Mouse (Mus musculus) forebrain, embryonic 11.5 days (tissue): ENCODE results near the gene Wipf2. TPM values are rescaled to one million over a fixed set of nuclear protein-coding genes. Genes with fewer than 3 reads are reported as not detected.
"Not testable (repeated sequence)": the region's sequence is repeated elsewhere in the genome, so short reads cannot be mapped to it uniquely, and the experiment has no call there.

Experiments used
- ATAC-seq: fragments of 200-750 bp; cut with Nextera tagmentation; replicated peaks from 2 replicates; pipeline ENCODE4 v1.8.0; 2017; ENCODE audit warnings: moderate TSS enrichment; ENCODE audit not compliant: low FRiP score
- DNase-seq: peaks from one replicate; pipeline ENCODE4 v3.0.0-alpha.2; 2017; ENCODE audit warnings: low spot score
- H3K27ac ChIP-seq: fragments of 300-500 bp; sonication (generic); 2 replicates; pipeline ENCODE4 v1.5.1; 2014; ENCODE audit warnings: low read depth, low read length
- H3K27me3 ChIP-seq: fragments of 300-500 bp; sonication (generic); 2 replicates; pipeline ENCODE4 v1.6.1; 2014; ENCODE audit warnings: mild to moderate bottlenecking, low read length, mixed read lengths; ENCODE audit not compliant: control insufficient read depth, insufficient read depth
- H3K36me3 ChIP-seq: fragments of 300-500 bp; sonication (generic); 2 replicates; pipeline ENCODE4 v1.6.1; 2014; ENCODE audit warnings: mild to moderate bottlenecking, low read length, moderate library complexity, mixed read lengths; ENCODE audit not compliant: control insufficient read depth, insufficient read depth
- H3K4me1 ChIP-seq: fragments of 300-500 bp; sonication (generic); replicated peaks from 2 replicates; pipeline ENCODE4 v1.6.1; 2014; ENCODE audit warnings: low read length, mixed read lengths; ENCODE audit not compliant: control insufficient read depth, insufficient read depth
- H3K4me2 ChIP-seq: fragments of 300-500 bp; sonication (generic); 2 replicates; pipeline ENCODE4 v1.6.1; 2014; ENCODE audit warnings: low read depth, mild to moderate bottlenecking, low read length, moderate library complexity, mixed read lengths; ENCODE audit not compliant: severe bottlenecking
- H3K4me3 ChIP-seq: fragments of 300-500 bp; sonication (generic); 2 replicates; pipeline ENCODE4 v1.5.1; 2014; ENCODE audit warnings: low read depth, low read length
- H3K9ac ChIP-seq: fragments of 300-500 bp; sonication (generic); 2 replicates; pipeline ENCODE4 v1.6.1; 2014; ENCODE audit warnings: low read length
- H3K9me3 ChIP-seq: fragments of 300-500 bp; sonication (generic); 2 replicates; pipeline ENCODE4 v1.6.1; 2016; ENCODE audit warnings: low read length, mixed read lengths; ENCODE audit not compliant: control insufficient read depth
- WGBS: fragments of 180-500 bp; shearing (Covaris S2); extraction: QIAGEN DNeasy Blood & Tissue Kit; methylation state at CpG from one replicate; pipeline ENCODE4 v1.1.7; 2014; 5-methylcytosine and 5-hydroxymethylcytosine counted together
- polyA plus RNA-seq: library from polyadenylated mRNA; unstranded; fragments of >200 nt; fragmentation: Nextera tagmentation; extraction: Ambion mirVana; gene quantifications from 2 replicates; pipeline ENCODE4 v1.2.1, GENCODE M21; 2014

Gene Wipf2
- polyA plus RNA-seq, 1 experiment from 2014 or later, result 5.5 TPM

DNA sequence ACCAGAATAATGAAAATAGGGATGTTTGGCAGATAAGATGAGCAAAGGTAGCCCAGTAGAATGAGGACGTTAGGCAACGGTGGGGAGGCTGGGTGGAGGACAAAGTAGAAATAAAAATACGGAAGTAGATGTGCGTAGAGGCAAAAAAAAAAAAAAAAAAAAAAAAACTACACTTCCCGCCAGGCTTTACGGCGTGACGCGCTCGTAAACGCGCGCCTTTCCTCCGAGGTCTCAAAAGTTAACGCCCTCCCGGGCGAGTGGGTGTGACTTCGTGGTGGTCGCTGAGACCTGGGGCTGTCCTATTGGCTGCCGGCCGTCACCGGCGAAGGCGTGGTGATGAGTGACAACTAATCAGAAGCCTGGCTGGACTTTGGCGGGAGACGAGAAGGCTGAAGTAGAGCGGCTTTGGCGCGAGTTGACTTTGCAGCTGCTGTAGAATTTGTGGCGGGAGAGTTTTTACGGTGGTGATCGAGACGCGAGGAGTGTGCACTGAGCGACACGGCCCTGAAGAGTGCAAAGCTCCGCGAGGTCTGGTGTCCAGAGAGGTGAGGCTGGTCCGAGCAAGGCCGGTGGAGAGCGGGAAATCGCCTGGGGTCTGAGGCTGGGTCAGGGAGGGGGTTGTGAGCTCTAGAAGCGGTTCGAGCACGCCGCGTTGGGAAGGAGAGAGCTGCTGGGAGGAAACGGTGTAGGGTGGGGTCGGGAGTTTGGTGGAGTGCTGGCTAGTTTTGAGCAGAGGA is 44.2 kb downstream of the Wipf2 start, which contains the start of gene Cdc6:
TSS of gene Cdc6 (plus strand) at position 365 of the 737 bp plus-strand sequence.
- Histone ChIP-seq H3K9ac (peak within 1 kb of the TSS; percentile 62), H3K4me2 (peak within 1 kb of the TSS; percentile 74), H3K27ac (0 out of 2 replicates have a peak within 1 kb of the TSS, but pooled peaks have one; percentile 14), H3K4me3 (peak within 1 kb of the TSS; percentile 44), H3K9me3 (no peaks in the 10 kb centered on the region), H3K4me1 (peaks cover 13% of the 10 kb centered on the region), H3K27me3 (no peaks in the 10 kb centered on the region), H3K36me3 (no peaks in the 10 kb centered on the region; the same call in 1 of the 2 replicates)
- DNase-seq (peak; percentile 97), ATAC-seq (peak; percentile 97)
- under 1% methylated on average over 49 of the region's 49 CpGs for WGBS

DNA sequence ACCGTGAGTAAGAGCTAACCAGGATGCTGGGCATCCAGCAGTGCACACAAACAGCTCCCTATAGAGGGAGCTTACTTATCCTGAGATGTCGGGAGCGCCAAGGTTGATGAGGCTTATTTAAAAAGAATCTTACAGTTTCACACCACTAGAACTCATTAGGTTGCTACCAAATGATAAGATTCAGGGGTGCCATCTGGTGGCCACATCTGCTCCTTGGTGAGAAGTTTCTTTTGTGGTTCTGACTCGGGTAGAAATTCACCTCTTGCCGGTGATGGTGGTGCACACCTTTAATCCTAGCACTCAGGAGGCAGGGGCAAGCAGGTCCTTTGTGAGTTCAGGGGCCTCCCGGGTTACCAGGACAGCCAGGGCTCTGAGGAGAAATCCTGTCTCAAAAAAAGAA is 46.2 kb downstream of the Wipf2 start:
- H3K4me1 ChIP-seq, result peaks cover 2% of the 10 kb centered on the region; the same call in 1 of the 2 replicates
- H3K27ac ChIP-seq, result no peak overlapping the region
- 0 out of 2 replicates have a peak overlapping the region, but pooled peaks have one; percentile 0 for H3K4me3 ChIP-seq
- no peaks in the 10 kb centered on the region for H3K27me3 ChIP-seq
- peak overlapping the region; percentile 74; the same call in 1 of the 2 replicates for H3K4me2 ChIP-seq
- H3K36me3 ChIP-seq, result no peaks in the 10 kb centered on the region; the same call in 1 of the 2 replicates
- DNase-seq (no peak), ATAC-seq (no peak)
- no peak overlapping the region for H3K9ac ChIP-seq
- 56% methylated on average over 6 of the region's 6 CpGs for WGBS
- no peaks in the 10 kb centered on the region for H3K9me3 ChIP-seq

GRCm38 (mm10) chr11:98910415-98910814 is 47.0 kb downstream of the Wipf2 start:
- ATAC-seq (no peak), DNase-seq (no peak)
- no peaks in the 10 kb centered on the region for H3K27me3 ChIP-seq
- H3K9ac ChIP-seq, result no peak overlapping the region
- H3K4me1 ChIP-seq, result peaks cover 2% of the 10 kb centered on the region; the same call in 1 of the 2 replicates
- H3K36me3 ChIP-seq, result no peaks in the 10 kb centered on the region; the same call in 1 of the 2 replicates
- no peaks in the 10 kb centered on the region for H3K9me3 ChIP-seq
- H3K27ac ChIP-seq, result no peak overlapping the region
- H3K4me2 ChIP-seq, result no peak overlapping the region
- WGBS, result 93% methylated on average over 11 of the region's 11 CpGs
- H3K4me3 ChIP-seq, result no peak overlapping the region

- no peak for DNase-seq
- WGBS, result 91% methylated on average over 5 of the region's 5 CpGs
- H3K9me3 ChIP-seq, result no peaks in the 10 kb centered on the region
- no peak overlapping the region for H3K4me3 ChIP-seq
- no peaks in the 10 kb centered on the region; the same call in 1 of the 2 replicates for H3K36me3 ChIP-seq
- ATAC-seq, result no peak
- H3K27me3 ChIP-seq, result no peaks in the 10 kb centered on the region
- no peak overlapping the region for H3K9ac ChIP-seq
- H3K4me2 ChIP-seq, result no peak overlapping the region
- peaks cover 2% of the 10 kb centered on the region; the same call in 1 of the 2 replicates for H3K4me1 ChIP-seq
- no peak overlapping the region for H3K27ac ChIP-seq
Measured at GRCm38 (mm10) chr11:98911498-98911897, 48.1 kb downstream of the Wipf2 start.

- H3K9me3 ChIP-seq, result no peaks in the 10 kb centered on the region
- no peak overlapping the region for H3K27ac ChIP-seq
- DNase-seq (no peak), ATAC-seq (no peak)
- no peak overlapping the region for H3K4me2 ChIP-seq
- H3K4me1 ChIP-seq, result peaks cover 2% of the 10 kb centered on the region; the same call in 1 of the 2 replicates
- H3K27me3 ChIP-seq, result no peaks in the 10 kb centered on the region
- H3K9ac ChIP-seq, result no peak overlapping the region
- H3K4me3 ChIP-seq, result no peak overlapping the region
- H3K36me3 ChIP-seq, result no peaks in the 10 kb centered on the region; the same call in 1 of the 2 replicates
- 85% methylated on average over 11 of the region's 11 CpGs for WGBS
Measured at GRCm38 (mm10) chr11:98914196-98914595, 50.8 kb downstream of the Wipf2 start.

DNA sequence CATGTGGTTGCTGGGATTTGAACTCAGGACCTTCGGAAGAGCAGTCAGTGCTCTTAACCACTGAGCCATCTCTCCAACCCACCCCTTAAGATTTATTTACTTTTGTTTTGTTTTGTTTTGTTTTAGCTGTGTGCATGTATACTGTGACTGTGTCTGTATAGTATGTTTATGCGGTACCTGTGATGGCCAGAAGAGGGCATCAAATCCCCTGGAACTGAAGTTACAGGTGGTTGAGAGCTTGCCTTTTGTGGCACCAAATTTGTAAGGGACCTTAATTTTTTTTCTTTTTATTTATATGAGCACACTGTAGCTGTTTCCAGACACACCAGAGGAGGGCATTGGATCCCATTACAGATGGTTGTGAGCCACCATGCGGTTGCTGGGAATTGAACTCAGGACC is 52.9 kb downstream of the Wipf2 start:
- not testable (repeated sequence) for H3K27ac ChIP-seq, ATAC-seq, H3K36me3 ChIP-seq, H3K9me3 ChIP-seq, H3K27me3 ChIP-seq, H3K4me2 ChIP-seq, H3K9ac ChIP-seq, H3K4me3 ChIP-seq, H3K4me1 ChIP-seq, DNase-seq
- 91% methylated on average over 3 of the region's 3 CpGs for WGBS

DNA sequence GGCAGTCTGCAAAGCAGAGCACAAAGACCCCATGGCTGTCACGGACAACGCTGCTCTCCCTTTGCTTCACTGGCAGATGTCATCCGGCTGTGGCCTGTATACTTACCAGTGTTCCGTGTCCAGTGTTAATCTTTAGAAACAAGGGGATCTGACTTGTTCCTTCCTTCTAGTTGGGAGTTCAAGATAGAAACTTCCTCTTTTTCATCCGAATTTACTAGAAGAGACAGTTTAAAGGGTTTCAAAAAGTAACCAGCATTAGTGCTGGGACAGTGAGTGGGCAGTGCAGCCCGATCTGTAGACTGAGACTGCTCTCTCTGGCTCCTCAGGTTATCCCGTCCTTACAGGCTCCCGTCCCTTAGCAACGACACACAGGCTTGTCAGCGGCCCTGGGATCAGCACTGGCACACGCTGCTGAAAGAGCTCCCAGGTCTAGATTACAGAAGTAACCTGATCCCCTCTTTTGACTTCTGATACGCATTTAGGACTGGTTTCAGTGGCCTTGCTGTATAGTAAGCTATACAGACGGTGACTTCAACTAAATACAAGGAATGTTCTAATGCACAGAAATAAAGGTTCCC is 54.1 kb downstream of the Wipf2 start:
- Histone ChIP-seq H3K4me3 (no peak overlapping the region), H3K9me3 (no peaks in the 10 kb centered on the region), H3K27me3 (no peaks in the 10 kb centered on the region), H3K27ac (no peak overlapping the region), H3K36me3 (no peaks in the 10 kb centered on the region; the same call in 1 of the 2 replicates), H3K4me2 (no peak overlapping the region), H3K9ac (no peak overlapping the region), H3K4me1 (no peaks in the 10 kb centered on the region)
- DNase-seq, result no peak
- 79% methylated on average over 13 of the region's 13 CpGs for WGBS
- no peak for ATAC-seq

DNA sequence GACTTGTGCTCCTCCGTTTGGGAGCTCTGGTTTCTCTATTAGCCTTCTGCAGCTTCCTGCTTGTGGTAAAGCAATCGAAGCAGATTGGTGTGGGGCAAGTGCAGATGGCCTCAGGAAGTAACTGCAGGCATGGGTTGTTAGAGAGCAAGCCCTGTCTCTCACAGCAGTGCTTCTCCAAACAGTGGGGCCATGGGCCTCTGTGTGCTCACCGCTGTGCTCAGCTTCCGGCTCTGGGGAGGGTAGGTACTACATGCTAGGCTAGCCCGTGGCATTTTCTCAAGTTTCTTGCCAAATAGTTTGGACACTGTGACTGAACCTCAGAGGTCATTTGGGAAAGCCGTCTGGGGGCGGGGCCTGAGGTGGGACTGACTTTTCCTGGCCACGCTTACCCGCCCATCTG is 54.8 kb downstream of the Wipf2 start:
- 84% methylated on average over 9 of the region's 9 CpGs for WGBS
- no peak for ATAC-seq

More for the DNA sequence above, 54.8 kb downstream of the Wipf2 start:
- no peaks in the 10 kb centered on the region for H3K4me1 ChIP-seq
- H3K4me3 ChIP-seq, result no peak overlapping the region
- no peak overlapping the region for H3K27ac ChIP-seq
- no peaks in the 10 kb centered on the region for H3K9me3 ChIP-seq
- H3K9ac ChIP-seq, result no peak overlapping the region
- no peak for DNase-seq
- no peaks in the 10 kb centered on the region for H3K27me3 ChIP-seq
- H3K36me3 ChIP-seq, result no peaks in the 10 kb centered on the region; the same call in 1 of the 2 replicates
- H3K4me2 ChIP-seq, result no peak overlapping the region
